Mouse (Mus musculus): Measurements from ENCODE around the gene Mog. TPM values are rescaled to one million over a fixed set of nuclear protein-coding genes. Genes with fewer than 3 reads are reported as not detected.

Mog gene
- total RNA-seq (2021): 10 to 100 TPM in 1 of 2 experiments, 1 to 10 TPM in 1; 3.7 to 11.2 TPM

DNA sequence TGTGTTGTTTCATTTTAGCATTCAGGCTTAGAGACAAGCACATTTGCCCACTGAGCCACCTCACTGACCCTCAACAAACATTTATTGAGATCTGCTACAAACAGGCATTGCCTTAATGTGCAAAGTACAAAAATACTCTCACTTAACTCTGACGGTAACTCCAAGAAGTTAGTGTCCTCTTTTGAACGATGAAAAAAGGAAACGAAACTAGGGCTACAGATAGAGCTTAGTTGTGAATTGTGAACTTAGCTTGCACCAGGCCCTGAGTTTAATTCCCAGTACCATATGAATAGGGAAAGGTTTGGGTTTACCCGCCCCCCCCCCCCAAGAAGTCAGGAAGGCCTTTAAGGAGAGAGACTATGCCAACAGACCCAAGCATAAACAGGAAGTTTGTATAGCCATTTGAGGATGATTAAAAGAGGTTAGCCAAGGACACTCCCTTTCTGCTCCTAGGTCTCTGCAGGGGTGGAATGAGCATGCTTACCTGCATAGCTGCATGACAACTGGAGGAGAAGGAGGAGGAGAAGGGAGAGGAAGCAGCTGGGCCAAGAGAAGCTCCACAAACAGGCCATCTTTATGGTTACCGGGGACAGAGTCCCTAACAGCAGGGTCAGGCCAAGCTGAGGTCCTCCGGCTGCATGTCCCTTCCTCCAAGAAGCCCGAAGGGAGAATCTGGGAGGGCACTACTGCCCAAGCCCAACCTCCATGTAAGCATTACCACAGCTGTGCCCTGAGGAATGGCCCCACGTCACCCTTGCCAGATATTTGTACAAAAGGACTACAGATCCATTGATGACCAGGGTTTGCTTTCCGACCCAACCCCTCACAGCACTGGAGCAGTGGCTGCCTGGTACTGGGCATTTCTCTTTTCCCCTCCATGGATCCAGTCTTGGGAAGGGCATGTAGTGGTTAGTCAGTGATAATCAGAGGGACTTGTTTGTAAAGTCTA lies at the start of gene Mog:
Gene Mog (minus strand): TSS at position 771 of the 949 bp plus-strand sequence.
- intact Hi-C loops (cut with DNase I): no loop called here
- DNase-seq (ENCODE audit: extremely low spot score in 1 of 2, low spot score in 2 of 2): no peak

DNA sequence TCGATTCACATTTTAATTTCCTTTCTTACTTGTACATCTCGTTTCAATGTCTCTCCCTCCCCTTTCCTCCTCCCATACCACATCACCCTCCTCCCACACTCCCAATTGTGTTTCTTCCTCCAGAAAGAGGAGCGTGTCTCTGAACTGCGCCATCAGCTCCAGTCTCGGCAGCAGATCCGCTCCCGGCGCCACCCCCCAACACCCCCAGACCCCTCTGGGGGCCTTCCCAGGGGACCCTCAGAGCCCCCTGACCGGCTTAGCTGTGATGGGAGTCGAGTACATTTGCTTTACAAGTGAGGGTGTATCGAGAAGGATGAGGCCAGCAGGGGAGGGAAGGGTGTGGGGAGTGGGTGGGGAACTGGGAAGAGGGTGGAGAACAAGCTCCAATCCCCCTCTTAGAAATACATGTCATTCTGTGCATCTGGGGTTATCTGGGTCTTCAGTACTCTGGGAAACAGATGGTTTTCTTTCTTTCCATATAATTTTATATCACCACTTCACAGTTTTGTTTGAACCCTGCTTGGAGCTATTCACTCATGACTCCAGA lies 49.6 kb upstream of the Mog start:
- no peak for DNase-seq (ENCODE audit: extremely low spot score in 1 of 2, low spot score in 2 of 2)
- intact Hi-C loops (cut with DNase I): no loop called here

DNA sequence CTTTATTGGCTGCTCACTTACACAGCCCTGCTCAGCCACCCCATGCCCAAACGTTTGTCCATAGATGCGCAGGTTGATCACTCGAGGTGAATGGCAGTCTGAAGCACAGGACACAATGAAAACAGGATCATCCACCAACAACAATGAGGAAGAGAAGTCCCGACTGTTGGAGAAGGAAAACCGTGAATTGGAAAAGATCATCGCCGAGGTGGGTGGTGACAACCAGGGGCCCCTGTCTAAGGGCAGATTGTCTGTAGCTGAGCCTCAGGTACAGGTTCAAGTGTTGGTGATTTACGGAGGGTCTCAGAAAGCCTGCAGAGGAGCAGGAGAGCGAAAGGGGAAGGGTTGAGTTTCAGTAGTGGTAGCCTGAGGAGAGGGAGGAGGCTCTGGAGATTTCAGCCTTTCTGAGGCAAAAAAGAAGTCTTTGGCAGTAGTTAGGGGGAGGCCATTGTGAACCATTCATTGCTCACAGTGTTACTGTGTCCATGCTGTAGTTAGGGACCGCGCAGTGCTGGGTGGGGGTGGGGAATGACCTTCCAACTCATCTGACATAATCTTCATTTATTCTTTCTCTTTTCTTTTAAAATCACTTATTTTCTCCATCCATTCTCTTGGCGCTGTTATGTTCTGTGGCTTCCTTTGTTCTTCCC lies 49.0 kb upstream of the Mog start:
- intact Hi-C loops (cut with DNase I): no loop called here
- no peak for DNase-seq (ENCODE audit: extremely low spot score in 1 of 2, low spot score in 2 of 2)

DNA sequence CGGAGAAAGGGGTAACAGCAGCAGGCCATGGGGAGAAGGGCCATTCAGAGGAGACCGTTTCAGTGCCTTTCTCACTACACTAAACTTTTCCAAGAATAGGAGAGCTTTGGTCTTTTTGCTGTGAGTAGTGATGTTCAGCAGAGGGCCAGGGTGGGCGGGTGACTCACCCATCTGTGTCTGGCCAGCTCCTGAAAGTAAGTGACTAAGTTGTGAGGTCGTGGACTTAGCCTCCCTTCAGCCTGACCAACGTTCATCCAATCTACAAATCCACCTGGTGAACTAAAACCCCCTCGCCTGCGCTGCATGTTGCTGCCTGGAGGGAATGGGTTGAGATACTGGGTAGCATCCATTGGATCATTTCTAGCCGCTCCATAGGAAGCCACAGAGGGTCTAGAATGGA lies 46.9 kb upstream of the Mog start:
- no peak for DNase-seq (ENCODE audit: extremely low spot score in 1 of 2, low spot score in 2 of 2)
- intact Hi-C loops (cut with DNase I): no loop called here

DNA sequence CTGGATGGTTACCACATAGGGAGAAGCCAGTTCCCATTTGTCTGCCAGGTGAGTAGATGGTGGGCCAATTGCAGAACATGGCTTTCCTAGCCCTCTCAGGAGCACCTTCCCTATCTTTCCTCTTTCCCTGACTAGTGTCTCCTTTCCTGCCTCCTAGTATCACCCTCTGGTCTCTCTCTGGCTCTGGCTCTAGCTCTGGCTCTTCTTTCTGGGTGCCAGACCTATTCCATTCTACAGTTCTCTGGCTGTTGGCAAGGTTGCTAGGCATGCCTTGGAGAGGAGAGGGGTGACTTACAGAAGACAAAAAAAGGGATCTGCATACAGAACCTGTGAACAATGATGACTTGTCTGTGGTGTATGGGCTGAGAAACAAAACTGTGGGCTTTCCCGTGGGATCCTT lies 44.7 kb upstream of the Mog start:
- DNase-seq (ENCODE audit: extremely low spot score in 1 of 2, low spot score in 2 of 2): no peak
- intact Hi-C loops (cut with DNase I): no loop called here

DNA sequence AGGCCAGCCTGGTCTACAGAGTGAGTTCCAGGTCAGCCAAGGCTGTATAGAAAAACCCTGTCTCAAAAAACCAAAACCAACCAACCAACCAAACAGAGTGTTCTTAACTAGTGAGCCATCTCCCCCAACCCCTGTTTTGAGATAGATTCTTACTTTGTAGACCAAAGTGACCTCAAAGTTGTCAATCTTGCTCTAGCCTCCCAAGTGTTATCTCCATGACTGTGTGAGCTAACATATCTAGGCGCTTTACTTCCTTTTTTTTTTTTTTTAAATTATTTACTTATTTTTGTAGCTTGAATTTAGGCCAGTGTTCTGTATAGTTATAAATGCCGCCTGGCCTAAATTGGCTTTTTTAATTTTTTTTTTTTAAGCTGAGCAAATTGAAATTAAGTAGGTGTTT lies 42.8 kb upstream of the Mog start:
- no peak for DNase-seq (ENCODE audit: extremely low spot score in 1 of 2, low spot score in 2 of 2)
- intact Hi-C loops (cut with DNase I): no loop called here

DNA sequence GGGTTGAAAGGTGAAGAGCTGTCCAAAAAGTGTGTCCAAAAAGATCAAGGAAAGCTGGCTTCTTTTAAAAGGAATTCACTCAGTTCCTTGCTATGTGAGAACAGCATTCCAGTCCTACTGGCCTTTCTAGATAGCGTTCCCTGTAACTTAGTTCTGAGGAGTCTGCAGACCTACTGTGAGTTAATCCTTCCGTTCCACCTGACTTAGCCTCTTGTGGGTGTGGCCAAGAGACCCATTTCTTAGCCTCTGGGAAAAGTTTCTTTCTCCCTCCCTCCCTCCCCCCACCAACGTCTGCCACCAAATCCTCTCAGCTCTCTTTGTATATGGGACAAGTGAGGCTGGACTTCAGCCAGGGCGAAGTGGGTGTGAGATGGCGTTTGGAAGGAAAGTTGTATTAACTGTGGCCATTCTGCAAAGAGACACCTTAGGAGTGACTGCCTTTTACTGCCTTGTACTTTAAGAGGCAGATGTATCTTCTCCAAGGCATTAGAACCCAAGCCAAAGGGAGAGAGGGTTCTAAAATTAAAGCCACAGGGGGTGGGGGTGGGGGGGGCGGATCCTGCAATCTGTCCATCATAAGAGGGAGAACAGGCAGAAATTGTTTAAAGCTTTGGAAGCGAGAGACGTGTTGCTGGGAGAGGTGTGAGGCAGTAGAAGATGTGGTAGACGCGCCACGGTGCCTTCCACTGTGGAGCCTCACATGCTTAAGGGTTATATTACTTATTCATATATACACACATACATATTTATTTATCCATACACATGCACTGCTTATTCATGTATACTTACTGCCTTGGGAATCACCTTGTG lies 40.7 kb upstream of the Mog start:
- DNase-seq (ENCODE audit: extremely low spot score in 1 of 2, low spot score in 2 of 2): peak in 1 of 2 experiments; percentile 57
- intact Hi-C loops (cut with DNase I): no loop called here

DNA sequence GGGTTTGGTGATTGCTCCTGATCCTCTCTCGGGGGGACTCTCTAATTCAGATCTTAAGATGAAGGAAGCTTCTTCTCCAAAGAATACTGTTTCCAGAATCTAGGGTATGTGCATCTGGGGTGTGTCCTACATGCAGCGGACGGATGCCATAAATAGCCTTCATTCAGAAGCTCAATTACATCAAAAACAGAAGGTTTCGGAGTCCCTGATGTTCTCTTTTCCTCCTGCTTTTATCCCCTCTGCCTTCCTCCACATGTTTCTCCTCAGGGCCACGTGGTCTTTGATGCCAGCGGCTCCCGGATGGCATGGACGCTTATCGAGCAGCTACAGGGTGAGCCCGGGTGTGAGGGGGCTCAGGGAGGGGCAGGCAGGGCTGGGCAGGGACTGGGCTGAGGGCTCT lies 39.9 kb upstream of the Mog start:
- DNase-seq (ENCODE audit: extremely low spot score in 1 of 2, low spot score in 2 of 2): no peak
- intact Hi-C loops (cut with DNase I): no loop called here

DNA sequence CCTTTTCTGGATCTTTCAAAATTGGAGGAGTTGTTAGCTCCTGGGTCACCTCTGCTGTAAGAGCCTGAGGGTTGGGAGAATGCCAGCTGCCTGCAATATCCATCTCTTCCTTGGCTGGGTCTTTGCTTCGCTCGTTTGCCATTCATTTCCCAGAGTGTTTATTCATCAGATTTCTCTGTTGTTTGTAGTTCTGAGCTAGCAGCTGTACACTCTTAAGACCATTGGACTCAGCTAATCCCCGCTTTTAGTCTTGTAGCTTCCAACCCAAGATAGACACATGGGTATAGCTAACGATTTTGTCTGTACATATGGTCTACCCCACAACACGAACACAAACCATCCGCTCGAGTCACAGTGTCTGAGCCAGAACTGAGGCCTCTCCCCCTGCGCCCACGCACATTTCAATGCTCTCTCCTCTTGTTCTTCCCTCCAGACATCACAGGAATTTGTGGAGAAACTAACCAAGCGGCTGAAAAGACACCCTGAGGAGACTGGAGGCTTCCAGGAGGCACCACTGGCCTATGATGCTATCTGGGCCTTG lies 39.0 kb upstream of the Mog start:
- intact Hi-C loops (cut with DNase I): no loop called here
- no peak for DNase-seq (ENCODE audit: extremely low spot score in 1 of 2, low spot score in 2 of 2)

DNA sequence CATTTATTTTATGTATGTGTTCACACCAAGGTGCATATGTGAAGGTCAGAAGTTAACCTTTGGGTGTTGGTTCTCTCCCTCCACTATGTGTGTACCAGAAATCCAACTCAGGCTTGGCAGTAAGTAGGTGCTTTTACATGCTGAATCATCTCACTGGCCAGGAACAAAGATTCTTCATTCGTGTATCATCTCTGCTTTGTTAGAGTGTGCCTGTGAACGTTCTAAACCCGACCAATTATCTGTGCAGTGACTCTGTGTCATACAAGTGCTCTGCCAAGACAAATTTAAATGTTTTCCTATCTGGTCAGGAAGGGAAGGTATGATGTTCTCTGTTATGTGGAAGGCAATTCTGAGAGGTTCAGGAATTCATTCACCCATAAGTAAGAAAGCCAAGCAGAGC lies 38.2 kb upstream of the Mog start:
- intact Hi-C loops (cut with DNase I): no loop called here
- DNase-seq (ENCODE audit: extremely low spot score in 1 of 2, low spot score in 2 of 2): no peak

DNA sequence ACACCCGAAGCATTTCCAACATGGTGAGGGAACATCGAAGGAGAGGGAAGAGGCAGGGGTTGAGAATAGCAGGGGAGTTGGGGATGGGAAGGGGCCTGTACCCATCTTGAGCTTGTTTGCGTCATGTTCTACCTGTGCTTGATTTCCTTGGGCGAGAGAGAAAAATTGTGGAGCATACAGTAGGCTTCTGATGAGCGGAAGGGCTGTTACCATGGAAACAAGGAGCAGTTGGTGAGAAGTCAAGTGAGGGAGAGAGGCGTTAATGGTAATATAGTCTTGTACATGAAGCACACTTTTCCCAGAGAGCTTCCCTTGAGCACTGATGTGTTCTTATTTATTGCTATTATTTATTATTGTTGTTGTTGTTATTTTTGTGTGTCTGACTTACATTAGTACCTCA lies 33.8 kb upstream of the Mog start:
- DNase-seq (ENCODE audit: extremely low spot score in 1 of 2, low spot score in 2 of 2): no peak
- intact Hi-C loops (cut with DNase I): no loop called here

DNA sequence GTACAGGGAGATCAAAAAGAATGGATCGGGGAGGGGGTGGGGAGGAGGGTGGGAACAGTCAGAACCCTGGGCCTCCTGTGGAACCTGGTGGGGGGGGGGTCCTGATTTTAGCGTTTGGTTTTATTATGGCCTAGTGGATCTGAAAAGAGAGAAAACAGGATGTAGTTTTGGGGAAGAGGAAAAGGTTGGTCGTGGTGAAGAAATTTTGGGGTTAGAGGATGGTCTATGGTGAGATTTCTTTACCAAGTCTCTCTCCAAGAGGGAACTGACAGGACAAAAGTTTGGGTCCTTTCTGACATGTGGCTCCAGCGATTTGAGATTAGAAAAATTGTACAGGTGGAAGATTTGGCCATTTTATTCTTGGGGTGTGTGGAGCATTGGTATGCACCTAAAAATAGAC lies 28.5 kb upstream of the Mog start:
- no peak for DNase-seq (ENCODE audit: extremely low spot score in 1 of 2, low spot score in 2 of 2)
- intact Hi-C loops (cut with DNase I): no loop called here

DNA sequence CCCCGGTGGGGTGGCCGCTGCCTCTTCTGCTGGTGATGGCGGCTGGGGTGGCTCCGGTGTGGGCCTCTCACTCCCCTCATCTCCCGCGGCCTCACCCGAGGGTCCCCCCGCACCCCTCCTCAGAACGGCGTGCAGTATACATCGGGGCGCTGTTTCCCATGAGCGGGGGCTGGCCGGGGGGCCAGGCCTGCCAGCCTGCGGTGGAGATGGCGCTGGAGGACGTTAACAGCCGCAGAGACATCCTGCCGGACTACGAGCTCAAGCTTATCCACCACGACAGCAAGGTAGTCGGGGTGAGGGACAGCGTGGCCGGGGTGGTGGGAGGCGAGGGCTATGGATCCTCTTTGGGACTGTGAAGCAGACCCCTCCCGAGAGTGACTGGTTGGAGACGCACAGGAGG lies 27.7 kb upstream of the Mog start:
- DNase-seq (ENCODE audit: extremely low spot score in 1 of 2, low spot score in 2 of 2): peak in 1 of 2 experiments; percentile 67
- intact Hi-C loops (cut with DNase I): no loop called here

DNA sequence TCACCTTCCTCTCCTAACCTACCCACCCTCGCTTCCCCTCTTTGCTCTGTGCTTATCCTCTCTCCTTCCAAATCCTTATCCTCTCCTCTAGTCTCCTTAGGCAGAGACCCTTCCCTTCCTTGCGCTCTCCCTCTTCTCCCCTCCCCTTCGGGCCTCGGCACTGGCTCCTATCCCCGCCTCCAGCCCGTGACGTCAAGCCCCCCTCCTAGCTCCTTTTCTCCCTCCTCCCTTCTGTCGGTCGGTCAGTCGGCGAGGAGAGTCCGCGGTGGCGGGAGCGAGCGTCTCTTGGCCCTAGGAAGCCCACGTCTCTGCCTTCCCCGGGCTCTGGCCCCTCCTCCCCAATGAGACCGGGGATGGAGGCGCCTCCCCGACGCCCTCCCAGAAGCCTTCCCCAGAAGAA lies 27.2 kb upstream of the Mog start:
- DNase-seq (ENCODE audit: extremely low spot score in 1 of 2, low spot score in 2 of 2): peak; percentile 92
- intact Hi-C loops (cut with DNase I): no loop called here

DNA sequence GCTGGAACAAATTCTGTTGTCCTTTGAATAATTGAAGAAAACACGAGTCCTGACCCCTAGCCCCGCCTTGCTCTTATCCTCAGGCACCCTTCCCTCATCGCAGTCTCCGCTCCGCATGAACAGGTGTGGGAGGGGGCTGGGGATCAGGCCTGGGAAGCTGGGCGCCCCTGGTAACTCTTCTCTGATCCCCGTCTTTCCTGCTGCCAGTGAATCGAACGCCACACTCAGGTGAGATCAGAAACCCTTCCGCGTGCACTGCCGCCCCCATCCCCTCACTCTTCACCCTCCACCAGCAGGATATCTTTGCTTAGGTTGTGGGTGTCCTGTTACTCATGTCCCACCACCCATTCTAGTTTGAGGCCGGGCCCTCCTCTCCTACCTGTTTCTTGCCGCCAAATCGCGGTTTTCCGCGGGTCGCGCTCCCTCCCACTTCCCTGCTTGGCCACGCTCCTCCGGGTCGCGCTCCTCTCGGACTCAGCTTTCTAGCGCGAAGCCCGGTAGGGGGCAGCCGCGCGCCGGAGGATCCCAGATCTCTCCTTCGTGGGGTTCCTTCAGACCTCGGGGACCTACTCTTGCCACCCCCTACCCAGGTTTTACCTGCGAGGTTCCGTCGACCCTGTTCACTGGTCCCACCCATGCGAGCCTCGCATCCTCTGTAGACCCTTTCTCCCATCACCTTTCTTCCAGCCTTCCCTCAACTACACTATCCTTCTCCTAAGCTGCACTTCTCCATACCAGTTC lies 26.5 kb upstream of the Mog start:
- intact Hi-C loops (cut with DNase I): loop anchor here (5.0 kb wide), 2 partner anchors 47 to 132 kb away; partner anchors contain the start of gene Zfp57
- DNase-seq (ENCODE audit: extremely low spot score in 1 of 2, low spot score in 2 of 2): peak in 1 of 2 experiments; percentile 84

DNA sequence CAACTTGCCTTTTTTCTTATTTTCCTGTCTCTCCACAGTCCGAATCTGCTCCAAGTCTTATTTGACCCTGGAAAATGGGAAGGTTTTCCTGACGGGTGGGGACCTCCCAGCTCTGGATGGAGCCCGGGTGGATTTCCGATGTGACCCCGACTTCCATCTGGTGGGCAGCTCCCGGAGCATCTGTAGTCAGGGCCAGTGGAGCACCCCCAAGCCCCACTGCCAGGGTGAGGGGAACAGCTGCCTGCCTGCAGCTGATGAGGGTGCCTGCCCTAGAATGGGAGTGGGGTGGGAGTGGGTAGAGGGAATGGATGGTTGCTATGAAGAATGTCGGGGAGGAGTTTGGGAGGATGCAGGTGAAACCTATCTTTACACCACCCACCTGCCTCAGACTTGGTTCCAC lies 25.2 kb upstream of the Mog start:
- intact Hi-C loops (cut with DNase I): loop anchor here (5.0 kb wide), 2 partner anchors 46 to 131 kb away; partner anchors contain the start of gene Zfp57

DNA sequence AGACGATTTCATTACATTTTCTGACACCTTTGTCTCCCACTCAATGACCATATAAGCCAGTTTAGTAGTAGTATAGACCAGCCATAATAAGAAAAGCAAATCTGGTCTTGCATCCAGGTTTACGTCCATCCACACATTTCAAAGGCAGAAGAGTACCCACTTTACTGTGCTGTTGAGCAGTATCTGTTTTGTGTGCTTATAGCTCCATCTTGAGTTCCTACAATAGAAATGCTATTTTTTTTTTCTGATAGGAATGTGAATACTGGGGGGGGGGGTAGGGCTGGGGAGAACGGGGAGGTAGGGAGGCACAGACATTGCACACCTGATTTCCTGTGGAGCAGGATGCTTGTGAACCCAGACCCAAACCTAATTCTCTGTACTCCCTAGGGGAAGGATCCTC lies 24.8 kb upstream of the Mog start:
- DNase-seq (ENCODE audit: extremely low spot score in 1 of 2, low spot score in 2 of 2): no peak
- intact Hi-C loops (cut with DNase I): loop anchor here (2.0 to 5.0 kb wide), 3 partner anchors 46 to 131 kb away; partner anchors contain the start of genes Ppp1r11 and Zfp57

More for the DNA sequence above, 25.2 kb upstream of the Mog start:
- peak in 1 of 2 experiments; percentile 39 for DNase-seq (ENCODE audit: extremely low spot score in 1 of 2, low spot score in 2 of 2)
